Mouse (Mus musculus) adrenal gland, postnatal 14 days (tissue): Measurements from ENCODE around the gene Dnmt3a. TPM values are rescaled to one million over a fixed set of nuclear protein-coding genes. Genes with fewer than 3 reads are reported as not detected.

ENCODE experiments used
- DNase-seq: peaks from one replicate; pipeline ENCODE4 v3.0.0; 2021; ENCODE audit warnings: mixed read lengths
- total RNA-seq: library from RNA; stranded (reverse); gene quantifications from 2 replicates; pipeline ENCODE4 v1.2.3, GENCODE M21; 2021

Gene Dnmt3a
- total RNA-seq, 1 experiment from 2014 or later, result 95.6 TPM

GRCm38 (mm10) chr12:3855762-3856501 is 50.1 kb downstream of the Dnmt3a start:
- DNase-seq, result peak; percentile 81

DNA sequence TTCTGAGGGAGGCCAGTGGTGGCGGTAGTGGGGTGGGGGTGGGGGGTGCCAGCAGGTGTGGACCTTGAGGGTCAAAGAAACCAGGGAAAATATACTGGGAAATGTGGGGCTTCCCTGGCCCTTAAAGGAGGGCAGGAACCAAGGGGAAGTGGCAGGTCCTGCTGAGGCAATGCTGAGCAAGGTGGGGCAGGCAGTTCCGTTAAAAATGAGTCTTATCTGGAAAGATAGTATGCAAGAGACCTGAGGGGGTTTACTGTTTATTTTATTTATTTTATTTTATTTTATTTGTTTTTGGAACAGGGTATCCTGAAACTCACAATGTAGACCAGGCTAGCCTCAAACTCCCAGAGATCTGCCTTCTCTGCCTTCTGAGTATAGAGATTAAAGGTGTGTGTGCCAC is 50.9 kb downstream of the Dnmt3a start:
- no peak for DNase-seq

DNA sequence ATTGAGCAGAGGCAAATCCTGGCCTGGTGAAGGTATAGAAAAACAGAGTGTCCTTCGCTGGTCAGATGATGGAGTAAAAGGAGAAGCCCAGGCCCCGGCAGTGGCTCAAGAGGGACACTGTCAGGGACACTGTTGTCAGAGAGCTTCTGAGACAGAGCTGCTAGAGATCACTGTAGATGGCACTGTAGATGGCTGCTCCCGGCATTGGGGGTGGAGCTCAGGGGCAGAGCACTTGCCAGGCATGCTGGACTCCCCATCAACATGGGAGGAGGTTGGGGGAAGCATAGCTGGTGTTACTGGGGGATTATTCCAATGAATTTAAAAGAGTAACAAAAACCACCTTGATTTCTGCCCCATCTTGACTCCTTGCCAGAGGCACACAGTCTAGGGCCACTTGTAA is 51.4 kb downstream of the Dnmt3a start:
- DNase-seq, result no peak

- no peak for DNase-seq
Measured at GRCm38 (mm10) chr12:3857773-3858172, 52.0 kb downstream of the Dnmt3a start.

DNA sequence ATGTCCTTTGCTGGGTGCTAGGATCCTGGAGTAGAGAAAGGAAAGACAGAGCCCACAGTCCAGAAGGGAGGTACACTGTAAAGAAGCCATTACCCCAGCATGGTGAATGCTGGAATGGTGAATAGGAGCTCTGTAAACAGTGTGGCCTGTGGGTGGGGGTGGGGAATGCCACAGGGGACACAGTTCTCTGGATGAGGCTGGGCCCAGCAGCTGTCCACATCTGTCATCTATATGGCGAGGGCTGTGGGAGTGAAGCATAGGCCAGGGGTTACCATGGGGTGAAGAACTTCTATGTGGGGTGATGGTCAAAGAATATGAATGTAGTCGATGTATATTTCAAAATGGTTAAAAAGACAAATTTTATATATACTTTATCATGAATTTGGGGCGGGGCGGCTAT is 52.9 kb downstream of the Dnmt3a start:
- no peak for DNase-seq

DNA sequence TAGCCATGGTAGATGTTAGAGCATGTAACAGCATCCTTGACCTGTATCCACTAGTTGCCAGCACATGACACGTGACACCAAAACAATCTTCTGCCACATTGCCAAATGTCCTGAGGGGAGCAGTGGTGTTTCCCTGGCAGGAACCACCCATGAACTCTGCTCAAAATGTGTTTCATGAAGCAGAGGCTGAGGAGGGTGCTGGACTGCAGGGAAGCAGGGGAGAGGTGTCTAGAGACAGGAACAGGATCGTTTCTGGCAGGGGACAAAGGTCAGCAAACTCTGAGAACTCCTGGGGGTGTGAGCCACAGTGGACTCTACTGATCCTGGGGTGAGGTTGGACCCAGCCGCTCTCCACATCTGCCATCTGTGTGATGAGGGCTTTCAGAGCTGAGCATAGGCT is 53.7 kb downstream of the Dnmt3a start:
- peak; percentile 67 for DNase-seq

DNA sequence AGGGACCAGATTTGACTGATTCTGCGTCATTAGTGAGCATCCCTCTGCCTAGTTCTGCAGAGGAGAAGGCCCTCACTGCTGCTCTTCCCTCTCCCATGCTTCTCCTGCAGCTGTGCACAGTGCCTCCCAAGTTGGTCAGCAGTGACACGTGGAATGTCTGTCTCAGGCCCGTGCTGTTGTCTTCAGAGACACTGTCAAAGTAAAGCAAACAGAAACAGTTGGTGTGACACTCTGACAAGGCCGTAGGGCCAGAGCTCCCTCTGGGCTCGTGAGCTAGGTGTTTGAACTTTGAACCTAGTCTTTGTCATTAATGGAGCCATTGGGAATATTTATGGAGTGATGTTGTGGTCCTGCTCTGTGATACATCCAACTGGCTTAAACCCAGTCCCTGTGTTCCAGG is 54.2 kb downstream of the Dnmt3a start:
- DNase-seq, result no peak

GRCm38 (mm10) chr12:3861665-3862228 is 55.9 kb downstream of the Dnmt3a start:
- DNase-seq, result peak; percentile 56

GRCm38 (mm10) chr12:3862253-3862652 is 56.4 kb downstream of the Dnmt3a start:
- no peak for DNase-seq

- DNase-seq, result no peak
Measured at GRCm38 (mm10) chr12:3864208-3864607, 58.4 kb downstream of the Dnmt3a start.

- no peak for DNase-seq
Measured at GRCm38 (mm10) chr12:3865594-3865993, 59.8 kb downstream of the Dnmt3a start.

GRCm38 (mm10) chr12:3866654-3867370 is 61.0 kb downstream of the Dnmt3a start:
- peak; percentile 83 for DNase-seq

DNA sequence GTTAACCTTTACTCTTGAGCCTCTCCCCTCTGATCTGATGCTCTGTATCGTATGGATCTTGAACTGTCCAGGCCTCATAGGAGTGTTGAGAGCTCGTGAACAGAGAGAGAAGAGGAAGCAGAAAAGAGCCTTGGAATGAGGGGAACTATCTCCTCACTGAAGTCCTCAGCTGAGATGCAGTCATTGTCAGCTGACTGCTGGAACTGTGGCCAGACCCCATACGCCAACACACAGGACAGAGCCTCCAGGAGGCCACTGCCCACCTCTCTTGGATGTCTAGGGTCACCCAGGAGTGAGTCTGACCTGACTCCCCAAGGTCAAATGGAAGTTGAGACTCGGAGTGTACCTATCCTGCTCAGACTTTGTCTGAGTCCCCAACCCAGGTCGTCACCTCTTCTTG is 62.3 kb downstream of the Dnmt3a start:
- no peak for DNase-seq

DNA sequence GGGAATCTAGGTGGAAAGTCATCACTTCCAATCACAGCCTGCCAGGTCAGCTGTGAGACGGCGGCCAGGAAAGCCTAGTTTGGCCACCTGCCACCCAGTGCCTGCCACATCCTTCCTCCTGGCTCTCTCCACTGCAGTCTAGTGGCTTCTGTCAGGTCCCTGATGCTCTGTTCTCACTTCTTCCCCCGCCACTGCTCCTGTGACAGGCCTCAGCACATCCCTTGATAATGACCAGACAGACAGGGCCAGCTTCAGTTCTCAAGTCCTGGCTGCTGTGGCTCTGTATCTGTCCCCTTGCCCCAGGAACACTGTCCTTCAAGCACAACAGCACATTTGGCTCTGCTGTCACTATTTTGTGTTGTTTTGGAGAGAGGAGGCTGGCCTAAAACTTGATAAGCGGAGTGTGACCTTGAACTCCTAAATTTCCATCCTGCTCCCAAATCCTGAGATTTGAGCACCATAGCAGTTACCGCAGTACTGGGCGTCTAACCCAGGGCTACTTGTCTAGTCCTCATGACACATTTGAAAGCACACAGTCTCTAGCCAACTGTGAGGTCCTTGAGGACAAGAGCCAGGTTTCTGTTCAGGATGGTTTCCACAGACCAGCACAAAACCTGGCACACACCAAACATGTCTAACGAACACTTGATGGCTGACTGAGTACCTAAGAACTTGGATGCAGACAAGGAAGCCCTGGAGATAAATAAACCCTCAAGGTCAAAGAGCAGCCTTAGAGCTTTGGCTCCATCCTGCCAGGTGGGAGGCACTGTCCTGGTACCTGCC is 63.1 kb downstream of the Dnmt3a start:
- DNase-seq, result peak; percentile 81

DNA sequence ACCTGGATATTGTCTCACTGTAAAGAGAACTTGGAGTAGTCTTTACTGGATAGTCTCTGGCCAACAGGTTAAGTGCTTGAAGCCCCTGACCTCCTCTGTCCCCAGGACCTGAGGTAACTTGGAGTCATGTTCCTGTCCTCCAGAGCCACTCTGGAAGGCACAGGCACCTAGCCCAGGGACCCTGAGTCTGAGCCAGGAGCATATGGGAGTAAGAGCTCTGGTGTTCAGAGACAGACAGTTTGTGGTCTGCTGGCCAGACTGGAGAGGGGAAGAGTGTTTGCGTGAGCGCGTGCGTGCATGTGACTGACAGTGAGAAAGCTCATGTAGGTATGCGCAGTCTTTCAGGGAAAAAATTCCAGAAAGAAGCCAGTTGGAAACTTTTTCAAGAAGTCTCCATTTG is 64.2 kb downstream of the Dnmt3a start:
- DNase-seq, result no peak

DNA sequence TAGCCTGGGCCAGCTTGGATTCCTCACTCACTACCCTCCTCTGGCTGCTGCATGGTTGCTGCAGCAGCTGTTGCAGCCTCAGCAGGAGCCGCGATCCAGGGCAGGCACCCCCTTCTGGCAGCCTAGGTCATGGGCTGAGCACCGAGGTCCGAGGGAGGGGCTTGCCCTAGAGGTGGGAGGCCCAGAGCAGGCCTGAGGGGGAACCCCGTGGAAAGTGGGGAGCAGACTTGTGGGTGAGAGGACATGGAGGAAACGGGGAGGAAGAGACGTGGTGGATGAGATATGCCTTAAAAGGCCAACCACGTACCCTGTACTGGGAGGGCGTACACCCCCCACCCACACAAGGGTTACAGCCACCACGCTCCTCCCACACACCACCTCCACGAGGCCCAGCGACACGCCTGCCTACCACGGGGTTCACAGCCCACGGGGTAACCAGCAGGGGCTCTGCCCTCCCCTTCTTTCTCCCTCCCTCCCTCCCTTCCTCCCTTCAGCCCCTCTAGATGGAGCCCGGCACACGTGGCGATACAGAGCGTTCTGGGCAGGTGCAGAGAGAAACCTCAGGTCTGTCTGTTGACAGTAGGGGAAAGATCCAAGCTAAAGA is 65.2 kb downstream of the Dnmt3a start:
- no peak for DNase-seq

- peak; percentile 92 for DNase-seq
Measured at GRCm38 (mm10) chr12:3871637-3872036, 65.8 kb downstream of the Dnmt3a start.

DNA sequence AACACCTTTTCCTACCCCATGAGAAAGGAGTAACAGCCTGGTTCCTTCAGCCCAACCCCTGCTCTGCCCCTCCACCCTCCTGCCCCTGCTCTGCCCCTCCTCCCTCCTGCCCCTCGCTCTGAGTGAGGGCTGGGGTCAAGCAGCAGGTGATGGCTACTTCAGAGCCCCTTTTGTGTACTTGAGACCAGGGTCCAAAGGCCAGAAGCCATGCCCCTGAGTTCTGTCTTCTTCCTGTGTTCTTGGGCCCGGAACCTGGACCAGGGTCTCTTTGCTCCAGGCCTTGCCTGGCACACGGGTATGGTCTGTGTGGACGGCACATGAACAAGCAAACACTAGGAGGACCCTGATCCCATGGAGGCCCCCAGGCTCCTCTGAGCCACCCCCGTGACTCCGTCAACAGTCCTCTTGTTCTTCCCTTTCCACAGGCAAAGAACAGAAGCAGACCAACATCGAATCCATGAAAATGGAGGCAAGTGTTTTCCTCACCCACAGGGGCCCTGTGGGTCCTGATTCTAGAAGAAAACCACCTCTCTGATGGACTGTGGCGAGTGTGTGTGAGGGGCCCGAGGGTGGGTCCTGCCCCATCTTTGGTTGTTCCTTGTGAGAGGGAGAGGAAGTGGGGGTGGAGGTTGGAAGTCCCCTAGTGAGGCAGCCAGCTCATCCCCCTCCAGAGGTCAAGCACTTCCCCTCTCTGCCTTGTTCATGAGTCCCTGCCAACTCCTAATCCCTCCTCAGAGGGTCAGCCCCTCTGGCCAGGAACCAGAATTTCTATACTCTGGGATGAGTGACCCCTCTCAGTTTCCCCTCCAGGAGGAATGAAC is 66.8 kb downstream of the Dnmt3a start:
- no peak for DNase-seq

GRCm38 (mm10) chr12:3875474-3875873 is 69.7 kb downstream of the Dnmt3a start:
- DNase-seq, result no peak

DNA sequence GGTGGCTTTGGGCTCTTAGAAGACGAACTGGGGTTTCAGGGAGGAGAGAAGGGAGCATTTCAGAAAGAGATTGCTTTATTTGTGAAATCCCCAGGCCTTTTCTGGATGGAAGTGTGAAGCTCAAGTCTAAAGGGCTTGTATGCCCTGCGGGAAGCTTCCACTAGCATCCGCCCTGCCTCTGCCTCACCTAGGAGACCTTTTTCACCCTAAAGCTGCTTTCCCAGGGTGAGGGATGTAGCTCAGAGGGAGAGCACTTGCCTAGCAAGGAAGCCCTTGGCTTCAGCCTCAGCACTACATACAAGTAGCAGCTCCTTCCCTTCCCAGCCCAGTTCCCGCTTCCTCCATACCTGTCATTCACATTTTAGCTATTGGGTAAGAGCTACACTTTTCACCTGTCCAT is 71.6 kb downstream of the Dnmt3a start:
- no peak for DNase-seq

- DNase-seq, result peak; percentile 72
Measured at GRCm38 (mm10) chr12:3881474-3881873, 75.7 kb downstream of the Dnmt3a start.
